Mouse (Mus musculus) Patski (cell line): ENCODE measurements around the gene Cdk4. TPM values are rescaled to one million over a fixed set of nuclear protein-coding genes. Genes with fewer than 3 reads are reported as not detected.
A peak's percentile ranks its signal among the peaks of the same experiment; 100 is the strongest.
"Not testable (repeated sequence)": the region's sequence is repeated elsewhere in the genome, so short reads cannot be mapped to it uniquely, and the experiment has no call there.

Experiments
- ATAC-seq: fragments of 100-300 bp; one replicate; pipeline ENCODE4 v1.8.0; 2021
- CTCF ChIA-PET: fragments of 350-600 bp; sonication (Branson Sonifier 250); formaldehyde crosslinking; loops from one replicate; lab custom pipeline; 2022; ENCODE audit warnings: inconsistent platforms; lab: Charles Lee
- POLR2A ChIA-PET: fragments of 350-600 bp; sonication (Branson Sonifier 250); formaldehyde crosslinking; loops from one replicate; lab custom pipeline; 2022; ENCODE audit warnings: antibody characterized with exemption, inconsistent platforms; lab: Charles Lee
- DNase-seq: peaks from one replicate; pipeline ENCODE4 v3.0.0-alpha.2; 2011; ENCODE audit warnings: low read depth, low spot score
- H3K27me3 ChIP-seq: fragments of 371-371 bp; one replicate; pipeline ENCODE4 v1.5.1; 2021
- CTCF ChIP-seq: fragments of 100-300 bp; IDR thresholded peaks from one replicate; pipeline ENCODE4 v1.5.1; 2021
- in situ Hi-C: fragments of 300-500 bp; cut with MboI; formaldehyde crosslinking; loops from 3 replicates; pipeline ENCODE4 v1.11.1; 2018; ENCODE audit warnings: low pct_unique_long_range_greater_than_20kb, mixed read lengths
- polyA plus RNA-seq: library from polyadenylated mRNA; unstranded; gene quantifications from one replicate; pipeline ENCODE4 v1.2.3, GENCODE M21; 2021

The Cdk4 gene
- polyA plus RNA-seq, 1 experiment from 2014 or later = 669 TPM

DNA sequence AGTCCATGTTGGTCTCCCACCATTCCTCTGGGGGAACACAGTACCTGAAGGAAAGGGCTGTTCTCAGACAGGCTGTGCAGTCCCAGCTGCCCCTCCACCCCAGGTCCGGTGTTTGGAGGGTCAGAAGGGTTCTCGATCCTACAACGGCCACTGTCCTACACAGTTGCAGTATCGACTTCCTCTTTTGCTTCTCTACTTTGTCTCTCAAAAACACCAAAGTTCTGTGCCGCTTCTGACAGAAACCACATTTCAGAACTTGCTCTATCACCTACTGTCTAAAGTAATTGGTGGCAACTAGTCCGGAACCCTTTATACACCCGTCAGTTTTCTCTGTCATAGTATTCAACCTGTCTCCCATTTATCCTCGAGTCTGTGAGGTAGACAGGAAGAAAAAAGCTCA, 7.9 kb upstream of the Cdk4 start:
- POLR2A ChIA-PET = no interaction called here
- no peak for TF ChIP-seq CTCF
- DNase-seq (no peak), ATAC-seq (no peak)
- in situ Hi-C loops = loop anchor here (25.0 kb wide), 1 partner anchor 607 kb away; the partner anchor contains the start of genes Nab2 and Nemp1
- CTCF ChIA-PET = no interaction called here
- H3K27me3 ChIP-seq = no peaks in the 10 kb centered on the region

GRCm38 (mm10) chr10:127056490-127056889, 6.8 kb upstream of the Cdk4 start:
- ATAC-seq (no peak), DNase-seq (no peak)
- in situ Hi-C loops = loop anchor here (25.0 kb wide), 1 partner anchor 606 kb away; the partner anchor contains the start of genes Nab2 and Nemp1
- no peaks in the 10 kb centered on the region for H3K27me3 ChIP-seq
- CTCF ChIA-PET = no interaction called here
- POLR2A ChIA-PET = interaction anchor here (0.9 to 2.3 kb wide), 2 partner anchors 12 to 16 kb away, joined by 3 to 10 read pairs; partner anchors contain the start of genes Eef1akmt3 and Mettl1
- no peak for TF ChIP-seq CTCF

DNA sequence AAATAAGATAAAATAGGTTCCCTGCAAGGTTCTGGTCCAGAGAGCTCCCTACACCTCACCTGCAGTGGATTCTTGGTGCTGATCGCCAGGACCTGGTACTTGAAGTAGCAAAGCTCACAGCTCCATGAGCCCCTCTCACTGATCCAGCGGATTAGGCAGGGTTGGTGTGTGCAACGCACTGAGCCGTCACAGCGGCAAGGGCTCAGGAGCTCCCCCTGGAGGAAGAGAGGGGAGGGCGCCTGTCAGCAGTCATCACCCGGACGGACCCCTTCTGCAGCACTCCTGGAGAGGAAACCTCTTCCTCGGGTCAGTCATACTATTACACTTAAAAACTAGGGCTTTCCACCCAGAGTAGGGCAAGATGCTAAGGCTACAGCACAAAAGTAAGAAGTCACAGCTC, 5.2 kb upstream of the Cdk4 start:
- peak; percentile 54 for ATAC-seq
- no peak for TF ChIP-seq CTCF
- H3K27me3 ChIP-seq = no peaks in the 10 kb centered on the region
- no peak for DNase-seq
- in situ Hi-C loops = loop anchor here (25.0 kb wide), 1 partner anchor 604 kb away; the partner anchor contains the start of genes Nab2 and Nemp1
- ChIA-PET POLR2A (interaction anchor here (0.8 to 2.3 kb wide), 2 partner anchors 17 to 73 kb away, joined by 3 to 10 read pairs; partner anchors contain the start of genes Eef1akmt3 and Mettl1), CTCF (interaction anchor here (0.6 to 2.0 kb wide), 12 partner anchors 9 to 134 kb away, joined by 3 to 13 read pairs (median 5); partner anchors contain the start of genes Cyp27b1, Eef1akmt3 and Mettl1)

DNA sequence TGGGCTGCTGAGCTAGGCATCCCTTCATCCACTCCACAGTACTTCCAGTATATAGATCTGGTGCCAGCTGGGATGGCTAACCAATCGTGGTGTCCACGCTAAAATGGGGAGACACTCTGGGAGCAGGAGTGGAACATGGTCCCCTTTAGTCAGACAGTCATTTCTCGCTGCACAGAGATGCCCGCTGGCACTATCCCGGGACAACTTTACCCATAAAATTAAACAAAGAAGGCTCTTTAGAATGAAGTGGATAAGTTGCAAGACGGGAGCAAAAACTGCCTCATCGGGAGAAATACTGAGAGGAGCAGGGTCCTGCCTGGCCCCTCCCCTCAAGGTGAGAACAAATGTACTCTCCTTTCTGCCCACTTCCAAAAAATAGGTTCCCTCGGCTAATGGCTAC, 4.6 kb upstream of the Cdk4 start:
- DNase-seq (no peak), ATAC-seq (no peak)
- H3K27me3 ChIP-seq = no peaks in the 10 kb centered on the region
- no peak for TF ChIP-seq CTCF
- POLR2A ChIA-PET = interaction anchor here (2.3 kb wide), 1 partner anchor 18 kb away, joined by 10 read pairs; the partner anchor contains the start of genes Eef1akmt3 and Mettl1
- in situ Hi-C loops = loop anchor here (25.0 kb wide), 1 partner anchor 604 kb away; the partner anchor contains the start of genes Nab2 and Nemp1
- CTCF ChIA-PET = interaction anchor here (0.7 to 2.0 kb wide), 10 partner anchors 9 to 102 kb away, joined by 3 to 13 read pairs (median 6); partner anchors contain the start of genes Cyp27b1, Eef1akmt3 and Mettl1

DNA sequence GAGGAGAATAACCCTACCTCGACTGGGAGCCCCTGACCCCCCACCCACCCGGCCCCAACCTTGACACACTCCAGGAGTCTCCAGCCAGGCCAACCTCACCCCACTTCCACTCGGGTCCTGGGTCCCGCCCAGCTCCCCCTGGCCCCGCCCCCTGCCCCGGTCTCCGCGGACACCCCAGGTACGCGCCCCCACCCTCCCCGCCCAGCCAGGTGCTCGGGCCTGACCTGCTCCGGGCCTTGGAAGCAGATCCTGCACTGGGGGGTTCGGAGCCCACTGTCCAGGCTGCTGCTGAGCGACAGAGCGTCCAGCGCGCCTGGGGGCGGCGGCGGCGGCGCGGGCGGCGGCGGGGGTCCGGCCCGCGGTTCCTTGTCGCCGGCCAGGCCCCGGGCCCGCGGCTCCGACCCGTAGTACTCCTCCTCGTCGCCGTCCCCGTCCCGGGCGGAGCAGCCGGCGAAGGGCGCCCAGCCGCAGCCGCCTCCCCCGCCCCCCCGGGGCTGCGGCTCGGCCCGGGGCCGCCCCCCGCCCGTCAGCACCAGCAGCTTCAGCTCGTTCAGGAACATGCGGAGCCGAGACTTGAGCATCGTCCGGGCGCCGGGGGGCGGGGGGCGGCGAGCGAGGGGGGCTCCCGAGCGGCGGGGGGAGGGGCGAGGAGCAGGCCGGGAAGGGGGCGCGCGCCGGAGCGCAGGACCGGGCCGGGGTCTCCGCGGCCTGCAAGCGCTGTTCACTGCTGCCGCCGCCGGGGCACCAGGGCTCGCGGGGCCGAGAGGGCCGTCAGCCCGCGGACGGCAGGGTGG, 4.0 kb upstream of the Cdk4 start:
- POLR2A ChIA-PET = no interaction called here
- ATAC-seq = no peak
- no peak for DNase-seq

DNA sequence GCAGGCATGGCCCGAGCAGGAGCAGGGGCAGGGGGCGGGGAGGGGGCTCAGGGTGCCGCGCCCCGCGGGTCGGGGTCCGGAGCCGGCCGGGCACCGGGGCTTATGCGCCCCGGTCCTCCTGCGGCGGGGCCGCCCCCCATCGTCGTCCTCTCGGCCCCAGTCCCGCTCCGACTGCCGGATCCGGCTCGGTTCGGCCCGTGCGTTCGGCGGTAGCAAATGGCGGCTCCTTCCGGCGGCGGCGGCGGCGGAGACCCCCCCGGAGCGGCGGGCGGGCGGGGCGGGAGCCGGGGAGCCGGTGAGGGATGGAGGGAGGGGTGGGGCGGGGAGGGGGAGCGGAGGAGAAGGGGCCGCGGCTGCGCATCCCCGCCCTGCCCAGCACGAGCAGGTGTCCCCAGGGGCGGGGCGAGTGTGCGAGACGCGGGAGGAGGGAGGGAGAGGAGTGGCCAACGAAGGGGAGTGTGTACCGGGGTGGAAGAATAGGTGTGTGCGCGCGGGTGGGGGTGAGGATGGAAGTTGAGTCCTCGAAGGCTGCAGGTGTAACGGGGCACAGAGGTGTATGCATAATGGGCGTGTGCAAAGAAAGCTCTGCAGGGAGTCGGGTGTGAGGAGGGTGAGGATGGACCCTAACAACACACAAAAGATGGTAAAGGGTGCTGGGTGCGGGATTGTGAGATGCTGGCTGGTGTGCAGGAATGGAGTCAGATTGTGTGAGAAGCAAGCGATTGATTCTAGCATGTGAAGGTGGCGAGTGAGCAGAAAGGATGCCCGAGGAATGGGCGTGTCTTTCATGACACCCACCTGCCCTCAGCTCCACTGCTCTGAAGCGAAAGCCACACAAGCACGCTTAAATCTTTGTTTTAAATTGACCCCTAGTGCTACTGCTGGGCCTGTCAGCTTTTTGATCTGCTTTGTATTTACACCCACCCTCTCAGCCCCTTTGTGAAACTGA, 3.1 kb upstream of the Cdk4 start, which contains the start of gene March9:
Gene March9 (minus strand): TSS at position 217 of the 949 bp plus-strand sequence.
- H3K27me3 ChIP-seq = no peaks in the 10 kb centered on the region
- no peak for TF ChIP-seq CTCF
- in situ Hi-C loops = loop anchor here (25.0 kb wide), 1 partner anchor 602 kb away; the partner anchor contains the start of genes Nab2 and Nemp1
- no peak for DNase-seq
- ATAC-seq = peak; percentile 45
- ChIA-PET POLR2A (interaction anchor here (0.5 to 0.7 kb wide), 2 partner anchors 31 to 140 kb away, joined by 3 read pairs; no protein-coding TSS in a partner anchor), CTCF (no interaction called here)

More for the DNA sequence above, 4.0 kb upstream of the Cdk4 start:
- TF ChIP-seq CTCF = no peak
- H3K27me3 ChIP-seq = no peaks in the 10 kb centered on the region
- CTCF ChIA-PET = interaction anchor here (1.1 to 2.0 kb wide), 4 partner anchors 10 to 28 kb away, joined by 4 to 13 read pairs (median 11); partner anchors contain the start of genes Cyp27b1, Eef1akmt3 and Mettl1
- in situ Hi-C loops = loop anchor here (25.0 kb wide), 1 partner anchor 603 kb away; the partner anchor contains the start of genes Nab2 and Nemp1

GRCm38 (mm10) chr10:127061085-127061484, 2.2 kb upstream of the Cdk4 start:
- POLR2A ChIA-PET = interaction anchor here (0.5 to 0.7 kb wide), 2 partner anchors 32 to 139 kb away, joined by 3 read pairs; no protein-coding TSS in a partner anchor
- DNase-seq (no peak), ATAC-seq (no peak)
- no peaks in the 10 kb centered on the region for H3K27me3 ChIP-seq
- in situ Hi-C loops = loop anchor here (25.0 kb wide), 1 partner anchor 601 kb away; the partner anchor contains the start of genes Nab2 and Nemp1
- CTCF ChIA-PET = interaction anchor here (1.0 kb wide), 1 partner anchor 140 kb away, joined by 3 read pairs; no protein-coding TSS in a partner anchor
- no peak for TF ChIP-seq CTCF

- ATAC-seq (no peak), DNase-seq (no peak)
- POLR2A ChIA-PET = no interaction called here
- CTCF ChIA-PET = interaction anchor here (1.0 to 1.5 kb wide), 2 partner anchors 30 to 141 kb away, joined by 3 to 6 read pairs; no protein-coding TSS in a partner anchor
- in situ Hi-C loops = loop anchor here (25.0 kb wide), 1 partner anchor 601 kb away; the partner anchor contains the start of genes Nab2 and Nemp1
- TF ChIP-seq CTCF = no peak
- no peaks in the 10 kb centered on the region for H3K27me3 ChIP-seq
These were observed 1.8 kb upstream of the Cdk4 start for GRCm38 (mm10) chr10:127061513-127061912.

- POLR2A ChIA-PET, DNase-seq, H3K27me3 ChIP-seq, ATAC-seq: not testable (repeated sequence)
- CTCF ChIA-PET = interaction anchor here (1.0 to 1.5 kb wide), 2 partner anchors 30 to 141 kb away, joined by 3 to 6 read pairs; no protein-coding TSS in a partner anchor
- in situ Hi-C loops = loop anchor here (25.0 kb wide), 1 partner anchor 600 kb away; the partner anchor contains the start of genes Nab2 and Nemp1
These were observed 1.2 kb upstream of the Cdk4 start for GRCm38 (mm10) chr10:127062101-127062500.
